Mouse (Mus musculus): Measurements from ENCODE around the gene Cpn2. TPM values are rescaled to one million over a fixed set of nuclear protein-coding genes. Genes with fewer than 3 reads are reported as not detected.
A peak's percentile ranks its signal among the peaks of the same experiment; 100 is the strongest.

Gene Cpn2
- polyA plus RNA-seq, 1 experiment from 2014 or later: 10.9 TPM

DNA sequence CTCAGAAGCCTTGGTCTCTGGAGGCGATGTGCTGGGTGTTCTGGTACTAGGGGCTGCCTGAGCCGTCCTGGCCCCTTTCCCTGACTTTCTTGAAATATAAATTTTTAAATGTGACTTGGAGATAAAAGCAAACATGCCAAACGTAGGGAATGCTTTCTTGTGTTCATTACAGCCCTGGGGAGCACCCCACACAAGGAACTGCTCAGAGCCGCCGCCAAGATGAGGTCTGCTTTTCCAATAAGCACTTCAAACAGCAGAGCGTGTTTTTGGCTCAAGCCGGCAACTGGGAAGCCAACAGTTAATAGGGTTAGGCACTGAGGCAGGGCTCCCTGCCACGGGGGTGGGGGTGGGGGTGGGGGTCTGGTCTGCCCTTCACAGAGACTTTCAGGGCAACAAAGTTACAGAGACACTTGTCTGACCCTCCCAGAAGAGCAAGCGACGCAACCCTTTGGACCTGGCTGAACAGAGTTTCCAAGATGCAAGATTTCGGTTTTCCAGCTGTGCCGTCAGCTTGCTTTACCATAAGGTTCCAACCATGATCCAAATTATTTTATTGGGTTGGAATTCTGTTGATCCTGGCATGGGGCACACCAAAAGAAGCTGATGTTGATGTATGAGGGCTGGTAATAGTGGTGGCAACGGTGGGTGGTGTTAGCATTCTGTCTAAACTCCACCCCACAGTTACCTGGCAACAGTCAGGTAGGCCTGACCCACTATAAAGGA, 35.3 kb downstream of the Cpn2 start:
- Histone ChIP-seq H3K9ac (replicated peaks) (no peak overlapping the region), H3K9me3 (ENCODE audit: low read length) (no peaks in the 10 kb centered on the region), H3K36me3 (replicated peaks; ENCODE audit: insufficient read depth, low read length) (no peaks in the 10 kb centered on the region), H3K4me1 (ENCODE audit: insufficient read depth) (peaks cover 10% of the 10 kb centered on the region), H3K4me2 (ENCODE audit: low read depth, low read length) (no peak overlapping the region), H3K27me3 (ENCODE audit: insufficient read depth, low read length) (0 out of 2 replicates have a peak, but pooled peaks cover 5% of the 10 kb centered on the region), H3K27ac (ENCODE audit: low read depth) (no peak overlapping the region), H3K4me3 (ENCODE audit: low read depth, low read length) (no peak overlapping the region)
- ATAC-seq (no peak), DNase-seq (no peak)
- no peak for TF ChIP-seq EP300 (IDR thresholded peaks at IDR 0.05; ENCODE audit: low read depth)
- no peak for TF ChIP-seq CTCF (IDR thresholded peaks at IDR 0.05; ENCODE audit: low read depth)
- WGBS (ENCODE audit: insufficient replicate concordance): 58% methylated on average over 13 of the region's 13 CpGs

DNA sequence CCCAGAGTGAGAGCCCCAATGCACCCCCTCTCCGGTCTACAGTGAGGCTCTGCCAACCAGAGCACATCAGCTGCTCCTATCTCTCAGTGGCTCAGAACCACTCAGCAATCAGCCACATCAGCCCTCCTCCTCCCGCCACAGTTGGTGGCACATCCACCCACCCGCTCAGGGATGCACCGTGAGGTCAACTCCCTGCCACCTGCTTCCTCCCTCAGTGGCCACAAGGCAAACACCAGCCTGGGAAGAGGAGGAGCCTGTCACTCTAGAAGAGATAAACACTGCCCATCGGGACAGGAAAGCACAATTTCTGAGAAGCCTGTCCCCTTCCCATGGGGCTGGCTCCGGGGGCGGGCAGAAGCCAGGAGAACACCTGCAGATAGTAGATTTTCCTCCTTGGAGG, 39.9 kb downstream of the Cpn2 start:
- Histone ChIP-seq H3K4me1 (ENCODE audit: insufficient read depth) (peaks cover 7% of the 10 kb centered on the region; the same call in 1 of the 2 replicates), H3K4me2 (ENCODE audit: low read depth, low read length) (no peak overlapping the region), H3K36me3 (replicated peaks; ENCODE audit: insufficient read depth, low read length) (no peaks in the 10 kb centered on the region), H3K27me3 (ENCODE audit: insufficient read depth, low read length) (no peaks in the 10 kb centered on the region), H3K9me3 (ENCODE audit: low read length) (no peaks in the 10 kb centered on the region), H3K4me3 (ENCODE audit: low read depth, low read length) (no peak overlapping the region), H3K9ac (replicated peaks) (no peak overlapping the region; the same call in 1 of the 2 replicates), H3K27ac (ENCODE audit: low read depth) (0 out of 2 replicates have a peak overlapping the region, but pooled peaks have one; percentile 24)
- WGBS (ENCODE audit: insufficient replicate concordance): 5% methylated on average over 7 of the region's 7 CpGs
- DNase-seq (peak; percentile 59), ATAC-seq (peak; percentile 78)
- TF ChIP-seq EP300 (IDR thresholded peaks at IDR 0.05; ENCODE audit: low read depth) (no peak), CTCF (IDR thresholded peaks at IDR 0.05; ENCODE audit: low read depth) (no peak)

DNA sequence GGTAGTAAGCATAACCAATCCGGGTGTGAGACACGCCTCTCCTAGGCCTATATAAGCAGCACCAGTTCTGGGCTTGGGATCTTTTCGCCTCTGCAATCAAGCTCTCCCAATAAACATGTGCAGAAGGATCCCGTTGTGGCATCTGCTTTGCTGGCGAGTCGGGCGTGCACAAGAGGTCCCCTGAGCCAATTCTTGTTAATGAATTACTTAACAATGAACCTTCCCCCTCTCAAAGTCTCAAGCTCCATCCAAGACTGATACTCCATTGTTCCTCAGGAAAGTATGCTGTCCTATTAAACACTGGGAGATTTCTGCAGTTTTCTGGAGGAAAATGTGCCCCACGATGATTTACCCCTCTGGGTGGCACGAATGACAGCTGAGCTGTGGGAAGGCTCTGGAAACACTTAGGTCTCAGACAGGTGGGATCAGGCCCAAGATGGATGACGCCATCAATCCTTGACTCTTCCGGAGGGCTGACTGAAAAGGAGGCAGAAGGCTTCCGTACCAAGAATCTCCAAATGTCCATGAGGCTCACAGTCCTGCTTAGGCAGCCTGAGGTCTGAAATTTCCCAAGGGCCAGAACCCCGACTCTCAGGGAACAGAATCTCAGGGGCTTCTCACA, 46.0 kb downstream of the Cpn2 start:
- no peak overlapping the region for H3K9ac ChIP-seq (replicated peaks)
- H3K4me3 ChIP-seq (ENCODE audit: low read depth, low read length): no peak overlapping the region
- 76% methylated on average over 11 of the region's 13 CpGs for WGBS (ENCODE audit: insufficient replicate concordance)
- DNase-seq (no peak), ATAC-seq (no peak)
- no peaks in the 10 kb centered on the region for H3K4me1 ChIP-seq (ENCODE audit: insufficient read depth)
- no peaks in the 10 kb centered on the region for H3K9me3 ChIP-seq (ENCODE audit: low read length)
- H3K4me2 ChIP-seq (ENCODE audit: low read depth, low read length): no peak overlapping the region
- H3K36me3 ChIP-seq (replicated peaks; ENCODE audit: insufficient read depth, low read length): no peaks in the 10 kb centered on the region
- H3K27me3 ChIP-seq (ENCODE audit: insufficient read depth, low read length): no peaks in the 10 kb centered on the region
- H3K27ac ChIP-seq (ENCODE audit: low read depth): no peak overlapping the region
- TF ChIP-seq CTCF (IDR thresholded peaks at IDR 0.05; ENCODE audit: low read depth): no peak
- TF ChIP-seq EP300 (IDR thresholded peaks at IDR 0.05; ENCODE audit: low read depth): no peak

DNA sequence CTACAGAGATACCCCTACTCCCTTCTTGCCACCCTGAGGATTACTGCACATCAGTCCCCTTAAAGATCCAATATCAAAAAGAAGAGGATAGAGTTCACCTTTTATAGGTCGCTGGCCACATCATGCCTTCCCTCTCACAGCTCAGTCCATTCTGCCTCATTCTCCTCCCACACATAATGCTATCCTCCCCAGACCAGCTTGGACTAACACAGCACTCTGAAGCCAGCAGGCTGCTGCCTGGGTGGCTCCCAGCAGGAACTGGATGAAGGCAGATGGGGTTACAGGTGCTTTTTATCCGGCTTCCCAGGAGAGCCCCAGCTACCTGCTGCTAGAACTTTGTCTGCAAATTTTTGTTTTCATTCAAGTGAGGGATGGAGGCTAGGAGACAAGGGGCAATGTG, 51.5 kb downstream of the Cpn2 start:
- H3K4me3 ChIP-seq (ENCODE audit: low read depth, low read length): no peak overlapping the region
- H3K9ac ChIP-seq (replicated peaks): no peak overlapping the region
- DNase-seq (no peak), ATAC-seq (no peak)
- 38% methylated on average over 2 of the region's 2 CpGs for WGBS (ENCODE audit: insufficient replicate concordance)
- H3K4me1 ChIP-seq (ENCODE audit: insufficient read depth): no peaks in the 10 kb centered on the region
- no peaks in the 10 kb centered on the region for H3K27me3 ChIP-seq (ENCODE audit: insufficient read depth, low read length)
- TF ChIP-seq CTCF (IDR thresholded peaks at IDR 0.05; ENCODE audit: low read depth) (no peak), EP300 (IDR thresholded peaks at IDR 0.05; ENCODE audit: low read depth) (no peak)
- H3K9me3 ChIP-seq (ENCODE audit: low read length): no peaks in the 10 kb centered on the region
- H3K4me2 ChIP-seq (ENCODE audit: low read depth, low read length): no peak overlapping the region
- H3K36me3 ChIP-seq (replicated peaks; ENCODE audit: insufficient read depth, low read length): no peaks in the 10 kb centered on the region
- no peak overlapping the region for H3K27ac ChIP-seq (ENCODE audit: low read depth)

DNA sequence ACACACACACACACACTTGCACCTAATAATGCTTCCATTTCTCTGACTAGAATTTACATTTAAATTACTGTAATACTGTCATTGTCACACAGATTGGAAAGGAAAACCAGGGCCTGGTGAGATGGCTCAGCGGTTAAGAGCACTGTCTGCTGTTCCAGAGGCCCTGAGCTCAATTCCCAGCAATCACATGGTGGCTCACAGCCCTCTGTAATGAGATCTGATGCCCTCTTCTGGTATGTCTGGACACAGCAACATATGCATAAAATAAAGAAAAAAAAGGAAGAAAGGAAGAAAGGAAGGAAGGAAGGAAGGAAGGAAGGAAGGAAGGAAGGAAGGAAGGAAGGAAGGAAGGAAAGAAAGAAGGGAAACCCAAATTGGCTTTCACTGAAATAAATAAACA, 53.7 kb downstream of the Cpn2 start:
- TF ChIP-seq EP300 (IDR thresholded peaks at IDR 0.05; ENCODE audit: low read depth) (no peak), CTCF (IDR thresholded peaks at IDR 0.05; ENCODE audit: low read depth) (no peak; the same call in 1 of the 2 replicates)
- Histone ChIP-seq H3K36me3 (replicated peaks; ENCODE audit: insufficient read depth, low read length) (no peaks in the 10 kb centered on the region), H3K4me2 (ENCODE audit: low read depth, low read length) (no peak overlapping the region), H3K9me3 (ENCODE audit: low read length) (peaks cover 5% of the 10 kb centered on the region; the same call in 1 of the 2 replicates), H3K9ac (replicated peaks) (no peak overlapping the region), H3K4me3 (ENCODE audit: low read depth, low read length) (no peak overlapping the region), H3K27me3 (ENCODE audit: insufficient read depth, low read length) (no peaks in the 10 kb centered on the region), H3K27ac (ENCODE audit: low read depth) (no peak overlapping the region), H3K4me1 (ENCODE audit: insufficient read depth) (no peaks in the 10 kb centered on the region)
- DNase-seq (no peak), ATAC-seq (no peak)
- 80% methylated on average over 1 of the region's 1 CpGs for WGBS (ENCODE audit: insufficient replicate concordance)

DNA sequence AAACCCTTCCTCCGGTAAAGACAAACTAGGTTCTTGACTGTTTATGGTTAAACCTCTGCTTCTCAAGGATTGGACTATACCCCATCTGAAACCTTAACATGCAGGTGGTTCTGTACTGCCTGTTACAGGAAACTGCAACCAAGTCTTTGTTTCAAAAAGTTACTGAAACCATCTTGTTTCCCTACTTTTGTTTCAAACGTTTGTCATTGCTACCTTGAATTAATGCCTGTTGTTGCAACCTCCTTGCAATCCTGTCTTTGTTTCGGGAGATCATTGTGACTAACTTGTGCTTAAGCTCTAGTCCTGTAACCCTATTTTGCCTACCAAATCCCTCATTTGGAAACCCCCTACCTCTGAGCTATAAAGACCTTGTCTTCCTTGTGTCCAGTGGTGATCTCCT, 55.3 kb downstream of the Cpn2 start:
- no peak for ATAC-seq
- DNase-seq: no peak
- H3K4me1 ChIP-seq (ENCODE audit: insufficient read depth): no peaks in the 10 kb centered on the region
- TF ChIP-seq CTCF (IDR thresholded peaks at IDR 0.05; ENCODE audit: low read depth): no peak
- TF ChIP-seq EP300 (IDR thresholded peaks at IDR 0.05; ENCODE audit: low read depth): no peak
- H3K27ac ChIP-seq (ENCODE audit: low read depth): no peak overlapping the region
- WGBS (ENCODE audit: insufficient replicate concordance): 68% methylated on average over 3 of the region's 3 CpGs
- H3K4me2 ChIP-seq (ENCODE audit: low read depth, low read length): no peak overlapping the region
- H3K9me3 ChIP-seq (ENCODE audit: low read length): peaks cover 5% of the 10 kb centered on the region; the same call in 1 of the 2 replicates
- no peak overlapping the region for H3K9ac ChIP-seq (replicated peaks)
- no peaks in the 10 kb centered on the region for H3K36me3 ChIP-seq (replicated peaks; ENCODE audit: insufficient read depth, low read length)
- no peak overlapping the region for H3K4me3 ChIP-seq (ENCODE audit: low read depth, low read length)
- H3K27me3 ChIP-seq (ENCODE audit: insufficient read depth, low read length): no peaks in the 10 kb centered on the region

Data from liver, postnatal 0 days (tissue).